Mouse (Mus musculus): ENCODE data around the gene Nrd1.

GRCm38 (mm10) chr4:109080118-109080517 is 79.7 kb downstream of the Nrd1 start:
- TF ChIP-seq CTCF (IDR thresholded peaks at IDR 0.05; ENCODE audit: borderline replicate concordance, control insufficient read depth, extremely low read depth, insufficient read depth, low read length, poor library complexity) (no peak), POLR2A (IDR thresholded peaks at IDR 0.05; ENCODE audit: control insufficient read depth, extremely low read depth, insufficient read depth, low read length, poor library complexity) (no peak)

Data from thymus, adult 2 months (tissue).